Mouse (Mus musculus): ENCODE measurements around the gene Tubb4b. TPM values are rescaled to one million over a fixed set of nuclear protein-coding genes. Genes with fewer than 3 reads are reported as not detected.

The Tubb4b gene
- polyA plus RNA-seq, 1 experiment from 2014 or later, result 416 TPM

Other genes starting within 250 kb of the Tubb4b start
- gene Mrpl41, start 249.6 kb downstream of the Tubb4b start, polyA plus RNA-seq (2016; fragmentation: Nextera tagmentation; extraction: Ambion mirVana), result 141 and 148 TPM in 2 replicates
- gene Pnpla7, start 248.7 kb downstream of the Tubb4b start, polyA plus RNA-seq (2016; fragmentation: Nextera tagmentation; extraction: Ambion mirVana), result 3.8 and 5.0 TPM in 2 replicates
- gene Nsmf, start 170.3 kb downstream of the Tubb4b start, polyA plus RNA-seq (2016; fragmentation: Nextera tagmentation; extraction: Ambion mirVana), result 108 and 115 TPM in 2 replicates
- not detected in 2 replicates for gene Entpd8, start 144.4 kb downstream of the Tubb4b start, polyA plus RNA-seq (2016; fragmentation: Nextera tagmentation; extraction: Ambion mirVana)
- gene Noxa1, start 129.6 kb downstream of the Tubb4b start, polyA plus RNA-seq (2016; fragmentation: Nextera tagmentation; extraction: Ambion mirVana), result 0.14 and 0.22 TPM in 2 replicates
- 70.9 and 76.4 TPM in 2 replicates for gene Nrarp, start 43.9 kb downstream of the Tubb4b start, polyA plus RNA-seq (2016; fragmentation: Nextera tagmentation; extraction: Ambion mirVana)
- gene Tor4a, start 27.8 kb downstream of the Tubb4b start, polyA plus RNA-seq (2016; fragmentation: Nextera tagmentation; extraction: Ambion mirVana), result 1.8 and 2.4 TPM in 2 replicates
- gene Nelfb, start 13.2 kb downstream of the Tubb4b start, polyA plus RNA-seq (2016; fragmentation: Nextera tagmentation; extraction: Ambion mirVana), result 107 and 117 TPM in 2 replicates
- gene Stpg3, start 10.1 kb downstream of the Tubb4b start, polyA plus RNA-seq (2016; fragmentation: Nextera tagmentation; extraction: Ambion mirVana), result not detected in 2 replicates
- 0.19 TPM in 1 of 2 replicates, not detected in the other for gene Fam166a, start 6.0 kb downstream of the Tubb4b start, polyA plus RNA-seq (2016; fragmentation: Nextera tagmentation; extraction: Ambion mirVana)
- not detected in 2 replicates for gene Slc34a3, start 9.7 kb upstream of the Tubb4b start, polyA plus RNA-seq (2016; fragmentation: Nextera tagmentation; extraction: Ambion mirVana)
- gene Rnf224, start 12.1 kb upstream of the Tubb4b start, polyA plus RNA-seq (2016; fragmentation: Nextera tagmentation; extraction: Ambion mirVana), result not detected in 2 replicates
- gene Rnf208, start 17.6 kb upstream of the Tubb4b start, polyA plus RNA-seq (2016; fragmentation: Nextera tagmentation; extraction: Ambion mirVana), result 37.8 and 40.5 TPM in 2 replicates
- gene Cysrt1, start 17.8 kb upstream of the Tubb4b start, polyA plus RNA-seq (2016; fragmentation: Nextera tagmentation; extraction: Ambion mirVana), result not detected in 2 replicates
- gene AL732309.1, start 22.2 kb upstream of the Tubb4b start, polyA plus RNA-seq (2016; fragmentation: Nextera tagmentation; extraction: Ambion mirVana), result 3.5 and 6.2 TPM in 2 replicates
- 16.5 and 18.6 TPM in 2 replicates for gene Tmem203, start 30.7 kb upstream of the Tubb4b start, polyA plus RNA-seq (2016; fragmentation: Nextera tagmentation; extraction: Ambion mirVana)
- gene Tprn, start 37.9 kb upstream of the Tubb4b start, polyA plus RNA-seq (2016; fragmentation: Nextera tagmentation; extraction: Ambion mirVana), result 13.2 and 14.9 TPM in 2 replicates
- gene Ssna1, start 47.7 kb upstream of the Tubb4b start, polyA plus RNA-seq (2016; fragmentation: Nextera tagmentation; extraction: Ambion mirVana), result 195 and 201 TPM in 2 replicates
- gene Anapc2, start 47.8 kb upstream of the Tubb4b start, polyA plus RNA-seq (2016; fragmentation: Nextera tagmentation; extraction: Ambion mirVana), result 147 and 152 TPM in 2 replicates
- gene Tmem210, start 63.4 kb upstream of the Tubb4b start, polyA plus RNA-seq (2016; fragmentation: Nextera tagmentation; extraction: Ambion mirVana), result not detected in 2 replicates
- gene Lrrc26, start 65.2 kb upstream of the Tubb4b start, polyA plus RNA-seq (2016; fragmentation: Nextera tagmentation; extraction: Ambion mirVana), result not detected in 2 replicates
- gene Grin1, start 94.5 kb upstream of the Tubb4b start, polyA plus RNA-seq (2016; fragmentation: Nextera tagmentation; extraction: Ambion mirVana), result 6.3 and 6.9 TPM in 2 replicates
- 73.5 and 78.8 TPM in 2 replicates for gene Man1b1, start 107.6 kb upstream of the Tubb4b start, polyA plus RNA-seq (2016; fragmentation: Nextera tagmentation; extraction: Ambion mirVana)
- 21.9 and 23.5 TPM in 2 replicates for gene Dpp7, start 131.7 kb upstream of the Tubb4b start, polyA plus RNA-seq (2016; fragmentation: Nextera tagmentation; extraction: Ambion mirVana)
- 5.7 and 7.9 TPM in 2 replicates for gene Uap1l1, start 141.0 kb upstream of the Tubb4b start, polyA plus RNA-seq (2016; fragmentation: Nextera tagmentation; extraction: Ambion mirVana)
- 31.9 and 41.4 TPM in 2 replicates for gene Sapcd2, start 147.6 kb upstream of the Tubb4b start, polyA plus RNA-seq (2016; fragmentation: Nextera tagmentation; extraction: Ambion mirVana)
- gene Entpd2, start 171.2 kb upstream of the Tubb4b start, polyA plus RNA-seq (2016; fragmentation: Nextera tagmentation; extraction: Ambion mirVana), result 0.22 and 0.46 TPM in 2 replicates
- 216 and 225 TPM in 2 replicates for gene Npdc1, start 174.6 kb upstream of the Tubb4b start, polyA plus RNA-seq (2016; fragmentation: Nextera tagmentation; extraction: Ambion mirVana)
- gene Fut7, start 198.6 kb upstream of the Tubb4b start, polyA plus RNA-seq (2016; fragmentation: Nextera tagmentation; extraction: Ambion mirVana), result 0.53 TPM in 1 of 2 replicates, not detected in the other
- gene Abca2, start 204.0 kb upstream of the Tubb4b start, polyA plus RNA-seq (2016; fragmentation: Nextera tagmentation; extraction: Ambion mirVana), result 10.1 and 10.6 TPM in 2 replicates
- 2.3 and 2.4 TPM in 2 replicates for gene Clic3, start 232.1 kb upstream of the Tubb4b start, polyA plus RNA-seq (2016; fragmentation: Nextera tagmentation; extraction: Ambion mirVana)
- gene Paxx, start 236.4 kb upstream of the Tubb4b start, polyA plus RNA-seq (2016; fragmentation: Nextera tagmentation; extraction: Ambion mirVana), result 41.6 and 49.4 TPM in 2 replicates
- 2.8 and 3.0 TPM in 2 replicates for gene Ptgds, start 245.3 kb upstream of the Tubb4b start, polyA plus RNA-seq (2016; fragmentation: Nextera tagmentation; extraction: Ambion mirVana)